Mouse (Mus musculus) ovary, adult 18-20 months (tissue): Measurements from ENCODE around the gene Rcbtb2.

Source experiments
- DNase-seq: peaks from one replicate; pipeline ENCODE4 v3.0.0; 2022; ENCODE audit warnings: low spot score, mixed read lengths

Rcbtb2 gene

DNA sequence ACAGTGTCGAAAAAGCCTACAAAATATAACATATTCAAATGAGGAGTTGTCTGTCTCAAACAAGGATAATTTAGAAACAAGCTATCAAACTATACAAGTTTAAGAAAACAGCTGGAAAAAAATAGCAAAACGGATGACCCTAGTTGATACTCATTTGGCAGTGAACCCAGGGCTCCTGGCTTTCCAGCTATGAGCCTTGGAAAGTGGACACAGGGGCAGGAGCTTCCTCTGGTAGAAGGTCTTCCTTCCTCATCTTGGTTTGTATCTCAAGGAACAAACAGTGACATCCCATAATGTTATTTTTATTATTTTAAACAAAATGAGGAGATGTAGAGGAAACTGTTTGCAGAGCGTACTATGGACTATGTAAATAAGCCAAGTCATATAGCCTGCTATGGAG, 25.3 kb downstream of the Rcbtb2 start:
- no peak for DNase-seq

DNA sequence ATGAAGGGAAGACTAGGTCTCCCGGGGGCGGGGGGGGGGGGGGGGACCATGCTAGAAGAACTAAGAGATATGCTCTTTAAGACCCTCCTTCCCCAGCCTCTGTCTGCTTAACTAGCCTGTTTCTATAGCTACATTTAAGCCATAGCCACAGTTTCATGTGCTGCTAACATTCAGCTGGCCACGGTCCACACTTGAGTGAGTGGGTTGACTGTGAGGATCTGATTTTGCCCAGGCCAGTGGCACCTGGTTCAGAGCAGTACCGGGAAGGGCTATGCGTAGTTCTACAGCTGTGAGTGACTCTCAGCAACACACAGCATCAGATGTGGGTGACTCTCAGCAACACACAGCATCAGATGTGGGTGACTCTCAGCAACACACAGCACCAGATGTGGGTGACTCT, 38.5 kb downstream of the Rcbtb2 start:
- no peak for DNase-seq

DNA sequence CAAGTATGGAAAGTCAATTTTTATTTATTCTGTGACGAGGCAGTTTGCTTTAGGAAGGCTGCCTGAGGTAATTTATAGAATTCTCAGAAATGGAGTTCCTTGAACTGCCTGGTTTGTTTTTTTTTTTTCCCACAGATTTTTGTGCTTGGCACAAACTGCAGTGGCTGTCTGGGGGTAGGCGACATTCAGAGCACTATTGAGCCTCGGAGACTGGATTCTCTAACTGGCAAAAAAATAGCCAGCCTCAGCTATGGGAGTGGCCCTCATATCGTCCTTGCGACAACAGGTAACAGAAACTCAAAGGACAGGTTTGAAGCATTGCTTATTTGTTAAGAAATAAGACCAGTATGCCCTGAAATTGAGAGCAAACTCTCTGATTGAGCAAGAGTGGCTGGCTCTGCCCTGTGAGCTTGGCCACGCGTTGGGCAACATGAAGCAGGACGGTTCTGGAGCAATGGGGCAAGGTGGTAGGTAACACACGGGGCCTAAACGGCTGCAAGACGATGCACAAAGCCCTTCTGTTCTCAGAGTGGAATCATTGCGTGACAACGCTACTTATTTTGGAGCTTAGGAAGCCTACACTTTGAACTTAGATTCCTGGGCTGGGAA, 39.5 kb downstream of the Rcbtb2 start:
- no peak for DNase-seq

DNA sequence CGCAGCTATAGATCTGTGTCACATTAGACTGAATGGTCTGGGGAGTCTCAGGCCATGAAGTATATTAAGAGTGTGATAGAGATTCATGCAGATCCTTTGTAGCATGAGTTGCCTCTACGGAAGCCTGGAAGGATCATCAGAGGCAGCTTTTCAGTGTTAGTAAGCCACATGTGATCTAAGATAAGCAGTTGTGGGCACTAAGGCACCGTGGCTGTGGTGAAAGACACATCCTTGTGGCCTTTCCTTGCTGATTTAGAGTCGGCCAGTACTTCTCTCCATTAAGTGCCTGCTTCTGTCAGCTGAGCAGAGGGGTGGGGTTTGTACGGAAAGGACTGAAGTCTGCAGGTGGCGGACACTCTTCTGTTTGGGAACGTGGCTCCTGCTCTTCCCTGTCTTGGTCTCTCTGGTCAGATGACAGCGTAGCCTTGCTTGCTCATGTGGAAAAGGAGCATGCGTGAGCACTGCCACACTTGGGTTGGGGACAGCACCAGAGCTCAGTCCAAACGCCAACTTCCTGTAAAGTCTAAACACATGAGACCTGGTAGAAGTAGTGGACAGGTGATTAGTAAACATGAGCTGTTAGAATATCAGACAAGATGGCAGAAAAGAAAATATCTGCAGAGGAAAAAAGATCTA, 40.6 kb downstream of the Rcbtb2 start:
- DNase-seq, result no peak

DNA sequence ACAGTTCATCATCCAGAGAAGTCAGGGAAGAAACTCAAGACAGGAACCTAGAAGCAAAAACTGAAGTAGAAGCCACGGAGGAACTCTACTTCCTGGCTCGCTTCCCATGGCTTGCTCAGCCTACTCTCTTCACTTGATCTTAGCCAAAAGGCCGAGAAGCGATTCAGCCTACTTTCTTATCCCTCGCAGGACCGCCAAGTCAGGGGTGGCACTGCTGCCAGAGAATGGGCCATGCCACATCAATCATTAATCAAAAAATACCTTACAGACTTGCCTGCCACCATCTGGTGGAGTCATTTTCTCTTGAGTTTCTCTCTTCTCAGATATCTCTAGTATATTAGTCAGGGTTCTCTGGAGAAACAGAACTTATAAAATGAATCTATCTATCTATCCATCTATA, 42.3 kb downstream of the Rcbtb2 start:
- no peak for DNase-seq

DNA sequence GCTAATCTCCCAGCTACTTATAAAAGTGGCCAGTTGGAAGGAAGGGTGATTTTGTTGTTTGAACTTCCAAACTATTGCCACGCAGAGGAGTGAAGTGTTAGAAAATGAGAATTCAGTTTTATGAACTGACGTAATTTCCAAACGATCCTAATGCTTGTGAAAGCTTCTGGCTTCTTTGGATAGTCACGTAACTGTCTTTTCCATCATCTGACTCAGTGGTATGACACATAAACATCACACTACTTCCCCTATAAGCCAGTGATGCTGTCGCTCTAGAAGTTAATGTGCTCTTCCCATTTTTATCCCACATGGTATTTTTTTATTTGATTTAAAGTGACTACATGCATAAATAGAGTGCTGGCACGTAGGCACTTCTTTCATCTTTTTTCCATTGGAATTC, 45.8 kb downstream of the Rcbtb2 start:
- DNase-seq, result no peak

DNA sequence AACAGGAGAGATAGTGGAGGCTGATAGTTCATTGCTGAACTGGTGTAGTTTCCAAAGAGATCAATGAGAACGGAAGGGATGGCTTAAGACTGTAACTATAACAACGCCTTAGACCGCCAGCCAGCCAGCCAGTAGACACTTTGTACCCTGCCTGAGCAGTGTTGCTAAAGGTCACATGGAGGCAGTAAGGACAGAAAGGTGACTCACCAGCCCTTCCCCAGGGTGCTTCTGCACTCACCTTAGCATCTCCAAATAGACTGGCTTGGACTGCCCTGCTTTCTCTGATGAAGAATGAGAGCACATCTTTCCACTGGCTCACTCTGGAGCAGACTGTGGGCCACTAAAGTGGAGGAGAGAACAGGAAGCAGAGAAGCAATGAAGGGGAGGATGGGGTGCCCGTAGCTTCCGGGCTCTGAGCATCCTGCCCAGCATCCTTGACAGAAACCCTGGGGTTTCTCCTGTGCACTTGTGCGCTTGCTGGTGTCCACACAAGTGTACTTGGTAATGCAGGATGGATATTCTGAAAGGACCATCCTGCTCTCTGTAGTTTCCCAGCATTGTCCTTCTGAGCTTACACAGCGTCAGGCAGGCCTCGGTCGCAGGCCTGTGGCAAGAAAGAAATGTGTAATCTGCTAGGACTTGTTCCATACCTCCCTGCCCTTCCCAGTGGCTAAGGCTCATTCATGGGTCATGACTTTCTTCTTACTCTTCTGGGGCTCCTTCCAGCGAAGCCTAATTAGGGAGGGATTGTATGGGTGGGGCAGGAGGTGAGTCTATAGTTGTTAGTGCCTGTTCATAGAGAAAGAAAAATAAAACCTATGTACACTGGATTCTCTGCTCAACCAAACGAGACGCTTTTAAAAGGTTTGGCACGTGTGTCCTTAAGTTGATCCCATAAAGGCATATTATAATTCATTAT, 47.3 kb downstream of the Rcbtb2 start:
- no peak for DNase-seq

DNA sequence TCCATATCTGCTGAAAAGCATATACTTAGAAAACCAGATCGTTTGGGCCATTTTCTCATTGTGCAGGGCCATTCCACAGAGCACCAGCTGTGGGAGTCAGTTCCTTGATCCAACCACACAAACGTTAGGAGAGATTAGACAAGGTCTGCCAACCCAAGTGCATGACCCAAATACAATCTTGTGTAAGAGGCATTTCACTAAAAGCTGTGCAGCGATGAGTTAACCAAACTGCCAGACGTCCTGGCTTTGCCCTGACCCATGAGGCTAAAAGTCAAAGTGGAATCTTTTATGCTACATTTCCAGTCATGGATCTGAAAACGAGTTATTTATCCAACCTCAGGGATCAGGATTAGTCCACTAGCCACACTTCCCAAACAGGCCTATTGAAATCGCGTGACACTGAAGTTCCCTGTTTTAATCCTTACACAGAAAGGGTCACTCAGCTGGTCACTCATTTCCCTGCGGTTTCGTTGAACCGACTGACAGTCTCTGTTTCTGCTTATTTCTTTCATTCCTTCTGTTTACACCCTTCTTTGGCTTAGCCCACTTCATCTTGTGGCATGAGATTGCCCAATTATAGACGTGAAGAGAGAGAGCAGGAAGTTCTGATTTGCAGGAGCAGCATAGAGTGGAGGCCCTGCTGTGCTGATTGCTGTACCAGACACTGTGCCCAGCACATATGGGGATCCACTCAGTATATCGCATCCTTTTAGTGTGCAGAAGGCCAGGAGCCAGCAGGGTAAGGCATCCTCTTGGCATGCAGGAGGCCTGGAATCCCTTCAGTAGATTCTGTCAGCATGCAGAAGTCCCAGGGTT, 49.6 kb downstream of the Rcbtb2 start:
- no peak for DNase-seq

DNA sequence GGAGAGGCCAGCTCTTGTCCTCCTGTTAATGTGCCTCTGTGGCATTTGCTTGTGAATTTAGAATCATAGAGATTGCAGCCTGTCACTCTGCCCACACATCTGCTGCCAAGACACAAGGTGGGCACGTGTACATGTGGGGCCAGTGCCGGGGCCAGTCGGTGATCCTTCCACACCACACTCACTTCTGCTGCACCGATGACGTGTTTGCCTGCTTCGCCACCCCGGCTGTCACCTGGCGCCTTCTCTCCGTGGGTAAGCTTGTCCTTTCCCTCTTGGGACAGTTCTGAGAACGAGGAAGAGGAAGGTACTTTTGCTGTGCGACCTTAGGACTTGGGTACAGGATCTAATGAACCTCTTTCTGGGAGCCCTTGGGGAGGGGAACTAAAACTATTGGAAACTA, 50.8 kb downstream of the Rcbtb2 start:
- DNase-seq, result no peak

DNA sequence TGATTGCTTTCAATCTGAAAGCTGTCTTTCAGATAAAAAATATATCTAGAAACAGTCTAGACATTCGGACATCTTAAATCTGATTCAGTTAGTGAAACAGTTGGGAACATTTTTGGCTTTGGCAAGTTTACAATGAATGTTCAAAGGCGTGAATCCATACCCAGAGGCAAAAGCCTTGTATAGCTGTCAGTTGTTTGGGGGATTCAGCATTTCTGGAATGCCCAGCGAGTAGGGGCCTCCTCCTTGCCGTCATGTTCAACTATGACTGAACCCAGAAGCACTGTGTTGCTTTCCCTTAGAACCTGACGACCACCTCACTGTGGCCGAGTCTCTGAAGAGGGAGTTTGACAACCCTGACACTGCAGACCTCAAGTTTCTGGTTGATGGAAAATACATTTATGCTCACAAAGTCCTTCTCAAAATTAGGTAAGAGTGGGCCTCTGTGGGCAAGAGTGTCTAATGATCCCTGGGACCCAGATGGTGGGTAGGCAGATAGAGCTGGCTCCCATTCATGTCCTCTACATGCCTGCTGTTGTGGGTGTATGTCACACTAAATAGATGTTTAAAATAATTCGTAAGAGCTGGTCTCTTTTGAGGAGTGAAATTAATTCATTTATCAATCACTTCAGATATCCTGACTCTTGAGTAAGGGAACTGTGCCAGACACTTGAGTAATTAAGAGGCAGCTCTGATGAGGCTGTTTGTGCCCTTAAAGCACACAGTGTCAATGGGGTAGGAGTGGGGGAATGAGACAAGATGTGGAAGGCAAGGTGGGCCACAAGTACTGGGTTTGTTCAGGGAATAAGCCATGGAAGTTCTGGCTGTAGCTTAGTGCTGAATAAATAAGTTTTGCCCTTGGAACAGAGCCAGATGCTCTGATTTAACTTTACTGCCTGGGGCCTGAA, 51.5 kb downstream of the Rcbtb2 start:
- no peak for DNase-seq

DNA sequence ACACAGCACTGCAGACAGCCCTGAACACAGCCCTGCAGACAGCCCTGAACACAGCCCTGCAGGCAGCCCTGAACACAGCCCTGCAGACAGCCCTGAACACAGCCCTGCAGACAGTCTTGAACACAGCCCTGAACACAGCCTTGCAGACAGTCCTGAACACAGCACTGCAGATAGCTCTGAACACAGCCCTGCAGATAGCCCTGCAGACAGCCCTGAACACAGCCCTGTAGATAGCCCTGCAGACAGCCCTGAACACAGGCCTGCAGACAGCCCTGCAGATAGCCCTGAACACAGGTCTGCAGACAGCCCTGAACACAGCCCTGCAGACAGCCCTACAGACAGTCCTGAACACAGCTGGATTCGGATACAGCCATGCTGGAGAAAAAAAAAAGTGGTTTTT, 52.2 kb downstream of the Rcbtb2 start:
- DNase-seq, result no peak

DNA sequence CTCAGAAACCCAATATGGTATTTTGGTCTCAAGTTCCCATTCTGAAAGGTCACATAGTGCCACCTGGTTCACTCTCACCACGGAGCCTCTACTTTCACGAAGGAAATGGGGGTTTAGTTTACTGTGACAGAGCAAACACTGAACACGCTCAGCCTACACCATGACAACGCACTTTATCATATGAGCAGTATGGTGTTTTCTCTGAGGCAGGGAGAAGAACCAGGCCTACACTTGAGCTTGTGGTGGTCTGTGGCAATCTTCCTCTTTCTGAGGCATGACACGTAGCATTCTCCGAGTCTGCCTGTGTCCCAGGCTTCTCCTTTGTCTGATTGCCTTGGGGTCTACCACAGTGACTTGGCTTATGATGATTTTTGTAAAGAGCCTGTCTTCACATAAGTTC, 53.0 kb downstream of the Rcbtb2 start:
- DNase-seq, result no peak

DNA sequence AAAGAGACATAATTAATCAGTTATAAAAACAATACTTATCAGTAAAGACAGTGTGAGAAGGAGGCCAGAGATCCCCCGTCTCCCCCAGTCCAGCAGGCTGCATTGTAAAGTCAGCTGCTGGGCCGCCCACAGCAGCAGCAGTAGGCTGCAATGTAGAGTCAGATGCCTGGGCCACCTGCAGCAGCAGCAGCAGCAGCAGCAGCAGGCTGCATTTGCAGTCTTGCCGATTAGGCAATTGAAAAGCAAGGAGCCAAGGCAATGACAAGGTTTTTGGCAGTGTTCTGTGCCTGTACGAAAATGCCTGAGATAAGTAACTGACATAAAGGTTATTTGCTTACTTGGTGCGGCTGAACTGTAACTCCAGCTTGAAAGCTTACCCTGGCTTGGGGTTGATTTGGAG, 53.4 kb downstream of the Rcbtb2 start:
- DNase-seq, result no peak

DNA sequence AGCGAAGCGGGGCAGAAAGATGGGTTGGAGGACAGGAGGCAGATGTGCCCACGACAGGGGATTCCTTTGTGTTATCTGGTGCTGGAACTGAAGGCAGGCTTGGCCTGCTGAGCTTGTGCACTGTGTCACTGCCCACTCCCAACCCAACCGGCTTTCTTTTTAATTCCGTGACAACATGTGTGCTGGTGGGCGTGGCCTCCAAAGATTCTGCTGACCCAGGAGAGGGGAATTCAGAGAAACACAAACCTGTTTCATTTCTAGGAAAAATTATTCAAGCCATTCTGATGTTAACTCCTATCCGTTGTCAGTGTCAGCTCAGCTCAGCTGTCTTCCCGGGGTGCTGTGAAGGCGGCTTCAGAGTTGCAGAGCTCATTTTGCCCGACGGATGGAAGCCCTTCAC, 55.1 kb downstream of the Rcbtb2 start:
- no peak for DNase-seq

DNA sequence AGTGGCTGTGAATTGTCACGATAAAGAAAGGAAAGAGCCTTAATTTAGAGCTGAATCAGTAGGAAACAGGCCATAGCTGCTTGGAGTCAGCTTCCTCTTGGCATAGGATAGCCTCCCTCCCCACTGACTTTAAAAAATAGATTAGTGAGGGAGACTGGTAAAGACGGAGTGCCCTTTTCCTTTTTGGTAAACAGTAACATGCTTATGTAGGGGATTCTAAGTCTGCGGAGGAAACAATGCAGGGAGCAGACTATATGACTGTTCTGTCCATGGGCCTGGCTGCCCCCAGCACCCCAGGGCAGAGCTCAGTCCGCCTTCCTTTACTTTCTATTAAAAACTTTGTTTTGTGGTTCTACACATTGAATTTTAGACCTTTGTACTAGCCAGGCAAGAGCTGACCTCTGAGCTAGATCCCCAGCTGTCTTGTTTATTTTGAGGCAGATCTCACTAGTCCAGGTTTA, 56.4 kb downstream of the Rcbtb2 start:
- no peak for DNase-seq

DNA sequence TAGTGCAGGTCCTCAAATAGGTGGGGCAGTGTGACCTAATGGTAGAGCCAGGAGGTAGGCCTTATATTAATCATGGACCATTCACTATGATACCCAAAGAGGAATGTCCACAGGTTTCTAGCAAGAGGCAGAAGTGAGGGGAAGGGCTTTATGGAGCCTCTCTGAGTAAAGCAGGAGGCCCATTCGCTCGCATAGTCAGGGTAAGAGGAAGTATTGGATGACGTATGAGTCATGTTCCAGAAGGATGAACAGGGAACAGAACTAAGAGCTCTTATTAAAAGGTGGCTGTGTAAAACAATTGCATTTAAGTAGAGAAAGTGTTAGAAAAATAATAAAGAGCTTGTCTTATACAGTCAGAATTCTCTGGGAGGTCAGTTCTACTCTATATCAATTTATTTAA, 57.8 kb downstream of the Rcbtb2 start:
- no peak for DNase-seq

DNA sequence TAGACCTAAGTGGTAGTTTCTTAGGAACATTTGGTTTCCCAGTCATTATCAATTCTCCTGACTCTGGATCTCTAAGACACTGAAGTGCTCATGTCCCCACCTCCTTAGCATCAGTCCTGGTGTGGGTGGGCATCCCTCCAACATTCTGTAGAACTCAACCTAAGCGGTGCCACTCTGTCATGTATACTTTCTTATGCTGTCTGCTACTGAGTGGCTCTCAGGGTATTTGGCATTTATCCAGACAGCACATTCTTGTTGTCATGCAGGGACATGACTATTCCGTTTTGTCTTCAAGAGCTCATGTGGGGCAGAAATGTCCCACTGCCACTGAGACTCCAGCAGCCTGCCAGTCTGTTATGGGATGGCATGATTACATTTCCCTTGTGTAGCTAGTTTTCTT, 58.3 kb downstream of the Rcbtb2 start:
- DNase-seq, result no peak

DNA sequence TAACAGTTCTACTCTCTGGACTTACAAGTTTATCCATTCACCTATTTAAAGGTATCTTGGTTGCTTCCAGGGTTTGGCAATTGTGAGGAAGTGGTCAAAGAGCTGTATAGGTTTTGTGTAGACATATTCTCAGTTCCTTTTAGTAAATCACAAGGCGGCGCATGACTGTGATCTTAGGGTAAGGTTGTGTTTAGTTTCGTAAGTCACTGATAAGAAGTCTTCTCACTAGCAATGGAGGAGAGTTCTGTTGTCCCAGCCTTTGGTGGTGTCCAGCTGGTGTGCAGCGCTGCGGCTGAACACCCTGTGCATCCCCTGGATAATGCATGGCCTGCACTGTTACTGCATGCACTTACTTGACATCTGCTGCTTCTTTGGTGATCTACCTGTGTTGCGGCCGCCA, 64.0 kb downstream of the Rcbtb2 start:
- DNase-seq, result no peak

DNA sequence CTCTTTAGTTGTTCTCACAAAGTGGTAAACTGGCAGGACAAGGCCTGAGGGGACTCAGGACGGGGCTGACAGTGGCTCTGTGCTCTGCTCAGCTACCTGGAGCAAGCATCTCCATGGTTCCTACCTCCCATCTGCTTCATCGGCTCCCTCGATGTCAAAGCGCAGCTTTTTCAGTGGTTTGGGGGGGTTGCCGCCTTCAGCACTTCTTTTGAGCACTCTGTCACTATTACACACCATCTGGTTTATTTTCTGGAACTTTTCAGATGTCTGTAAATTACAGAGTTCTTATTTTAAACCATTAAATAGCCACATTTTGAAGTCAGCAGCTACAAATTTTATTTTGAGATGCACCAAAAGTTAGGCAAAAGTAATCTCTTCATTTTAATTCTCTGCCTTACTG, 76.2 kb downstream of the Rcbtb2 start:
- no peak for DNase-seq

DNA sequence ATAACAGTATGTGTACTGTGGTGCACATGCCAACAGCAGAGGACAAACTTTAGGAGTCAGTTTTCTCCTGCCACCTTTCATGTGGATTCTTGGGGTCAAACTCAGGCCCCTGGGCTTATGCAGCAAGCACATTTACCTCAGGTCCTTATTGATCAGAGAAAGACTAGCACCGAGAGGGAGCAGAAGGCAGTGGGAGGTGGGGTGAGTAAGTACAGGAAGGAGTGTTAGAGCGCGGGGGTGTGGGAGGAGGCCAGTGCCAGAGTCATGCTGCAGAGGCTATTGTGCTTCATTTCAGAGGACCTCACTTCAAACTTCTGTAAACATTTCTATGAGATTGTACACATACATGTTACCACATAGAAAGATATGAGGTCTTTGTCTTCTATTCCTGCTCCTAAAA, 78.6 kb downstream of the Rcbtb2 start:
- no peak for DNase-seq

DNA sequence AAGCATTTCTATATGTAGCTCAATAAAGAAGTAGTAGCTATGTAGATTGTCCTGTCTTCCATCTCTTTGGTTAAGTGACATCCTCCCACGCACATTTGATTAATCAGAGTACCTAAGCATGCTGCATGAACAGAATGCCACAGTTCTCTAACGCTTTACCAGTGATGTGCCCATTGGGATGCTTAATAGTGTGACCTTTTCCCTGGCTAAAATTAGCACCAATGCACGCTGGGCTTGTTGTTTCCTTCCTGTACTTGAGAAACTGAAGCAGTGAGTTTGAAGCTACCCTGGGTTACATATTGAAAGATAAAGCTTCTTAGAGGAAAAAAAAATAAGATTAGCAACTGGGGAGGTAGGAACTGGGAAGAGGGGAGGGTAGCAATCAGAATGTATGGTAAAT, 81.2 kb downstream of the Rcbtb2 start:
- DNase-seq, result no peak
